Mouse (Mus musculus) stomach, postnatal 0 days (tissue): ENCODE data around the gene Eif4ebp2. TPM values are rescaled to one million over a fixed set of nuclear protein-coding genes. Genes with fewer than 3 reads are reported as not detected.
A peak's percentile ranks its signal among the peaks of the same experiment; 100 is the strongest.
"Not testable (repeated sequence)": the region's sequence is repeated elsewhere in the genome, so short reads cannot be mapped to it uniquely, and the experiment has no call there.

Experiments
- ATAC-seq: fragments of 200-750 bp; cut with Nextera tagmentation; 2 replicates; pipeline ENCODE4 v1.8.0; 2017; ENCODE audit not compliant: low FRiP score, low TSS enrichment
- DNase-seq: peaks from one replicate; pipeline ENCODE4 v3.0.0-alpha.2; 2016; ENCODE audit warnings: low spot score
- H3K27ac ChIP-seq: fragments of 300-500 bp; sonication (generic); replicated peaks from 2 replicates; pipeline ENCODE4 v1.5.1; 2014; ENCODE audit warnings: mild to moderate bottlenecking, control low read depth
- H3K27me3 ChIP-seq: fragments of 300-500 bp; sonication (generic); 2 replicates; pipeline ENCODE4 v1.6.1; 2014; ENCODE audit warnings: low read length; ENCODE audit not compliant: control insufficient read depth, insufficient read depth
- H3K36me3 ChIP-seq: fragments of 300-500 bp; sonication (generic); 2 replicates; pipeline ENCODE4 v1.6.1; 2014; ENCODE audit warnings: low read length, mixed read lengths; ENCODE audit not compliant: control insufficient read depth, insufficient read depth
- H3K4me1 ChIP-seq: fragments of 300-500 bp; sonication (generic); replicated peaks from 2 replicates; pipeline ENCODE4 v1.6.1; 2014; ENCODE audit warnings: antibody characterized with exemption; ENCODE audit not compliant: control insufficient read depth, insufficient read depth
- H3K4me2 ChIP-seq: fragments of 300-500 bp; sonication (generic); replicated peaks from 2 replicates; pipeline ENCODE4 v1.6.1; 2014; ENCODE audit warnings: low read depth, mild to moderate bottlenecking, control low read depth, moderate library complexity
- H3K4me3 ChIP-seq: fragments of 300-500 bp; sonication (generic); 2 replicates; pipeline ENCODE4 v1.5.1; 2014; ENCODE audit warnings: low read depth, low read length, control low read depth
- H3K9ac ChIP-seq: fragments of 300-500 bp; sonication (generic); 2 replicates; pipeline ENCODE4 v1.6.1; 2014; ENCODE audit warnings: mild to moderate bottlenecking, low read length, control low read depth, mixed read lengths
- H3K9me3 ChIP-seq: fragments of 300-500 bp; sonication (generic); 2 replicates; pipeline ENCODE4 v1.6.1; 2016; ENCODE audit warnings: low read length; ENCODE audit not compliant: control insufficient read depth
- CTCF ChIP-seq: IDR thresholded peaks from 2 replicates; pipeline ENCODE4 v1.5.1; 2016; ENCODE audit warnings: antibody characterized with exemption, low read depth, mild to moderate bottlenecking, moderate library complexity
- EP300 ChIP-seq: optimal IDR thresholded peaks from 2 replicates; pipeline ENCODE3; 2016; ENCODE audit warnings: antibody characterized with exemption
- WGBS: fragments of 180-500 bp; shearing (Covaris S2); extraction: QIAGEN DNeasy Blood & Tissue Kit; methylation state at CpG from one replicate; pipeline ENCODE4 v1.1.7; 2014; 5-methylcytosine and 5-hydroxymethylcytosine counted together
- polyA plus RNA-seq: library from polyadenylated mRNA; unstranded; fragments of >200 nt; fragmentation: Nextera tagmentation; extraction: Ambion mirVana; gene quantifications from 2 replicates; pipeline ENCODE4 v1.2.1, GENCODE M21; 2015

Eif4ebp2 gene
- polyA plus RNA-seq, 1 experiment from 2014 or later = 47.7 TPM

GRCm38 (mm10) chr10:61473640-61474039 lies 21.2 kb upstream of the Eif4ebp2 start:
- H3K27me3 ChIP-seq = no peaks in the 10 kb centered on the region
- no peak for TF ChIP-seq EP300
- TF ChIP-seq CTCF = no peak
- ATAC-seq (no peak), DNase-seq (no peak)
- no peak overlapping the region for H3K4me3 ChIP-seq
- H3K9ac ChIP-seq = no peak overlapping the region
- WGBS = 77% methylated on average over 3 of the region's 3 CpGs
- H3K4me1 ChIP-seq = peaks cover 4% of the 10 kb centered on the region; the same call in 1 of the 2 replicates
- no peak overlapping the region for H3K4me2 ChIP-seq
- no peaks in the 10 kb centered on the region for H3K9me3 ChIP-seq
- H3K36me3 ChIP-seq = no peaks in the 10 kb centered on the region
- no peak overlapping the region for H3K27ac ChIP-seq

GRCm38 (mm10) chr10:61468900-61469299 lies 16.4 kb upstream of the Eif4ebp2 start:
- H3K27ac ChIP-seq = no peak overlapping the region
- ATAC-seq = no peak
- WGBS = 55% methylated on average over 7 of the region's 7 CpGs
- no peak overlapping the region for H3K4me3 ChIP-seq
- no peak overlapping the region for H3K4me2 ChIP-seq
- H3K4me1 ChIP-seq = no peaks in the 10 kb centered on the region
- no peaks in the 10 kb centered on the region for H3K36me3 ChIP-seq
- no peak overlapping the region for H3K9ac ChIP-seq
- DNase-seq = no peak
- H3K9me3 ChIP-seq = no peaks in the 10 kb centered on the region
- H3K27me3 ChIP-seq = no peaks in the 10 kb centered on the region
- TF ChIP-seq EP300 (no peak), CTCF (no peak)

DNA sequence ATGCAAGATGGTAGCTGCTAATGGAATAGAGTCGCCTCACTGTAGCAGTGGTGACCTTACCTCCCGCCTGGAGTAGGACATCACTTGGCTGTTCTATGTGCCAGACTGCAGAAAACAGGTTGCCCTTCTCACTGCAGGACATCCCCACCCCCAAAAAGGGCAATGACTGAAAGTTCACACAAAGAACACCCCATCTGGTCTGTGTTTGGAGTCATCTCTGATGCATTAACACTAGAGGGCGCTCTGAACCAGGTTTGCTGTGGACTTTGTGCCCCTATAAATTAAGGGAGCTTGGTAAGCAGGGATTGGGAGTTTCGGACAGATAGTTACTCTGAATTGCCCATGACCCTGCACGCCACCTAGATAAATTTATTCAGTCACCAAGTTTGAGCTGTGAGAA lies 14.4 kb upstream of the Eif4ebp2 start:
- H3K9ac ChIP-seq = no peak overlapping the region
- TF ChIP-seq CTCF (peak; percentile 85), EP300 (no peak)
- DNase-seq = peak; percentile 31
- no peaks in the 10 kb centered on the region for H3K9me3 ChIP-seq
- H3K36me3 ChIP-seq = no peaks in the 10 kb centered on the region
- no peaks in the 10 kb centered on the region for H3K4me1 ChIP-seq
- H3K27ac ChIP-seq = no peak overlapping the region
- ATAC-seq = no peak
- 34% methylated on average over 5 of the region's 5 CpGs for WGBS
- H3K27me3 ChIP-seq = no peaks in the 10 kb centered on the region
- H3K4me3 ChIP-seq = no peak overlapping the region
- H3K4me2 ChIP-seq = no peak overlapping the region

GRCm38 (mm10) chr10:61466242-61466641 lies 13.8 kb upstream of the Eif4ebp2 start:
- Histone ChIP-seq H3K27me3 (no peaks in the 10 kb centered on the region), H3K4me3 (no peak overlapping the region), H3K9me3 (no peaks in the 10 kb centered on the region), H3K9ac (no peak overlapping the region), H3K4me2 (no peak overlapping the region), H3K36me3 (no peaks in the 10 kb centered on the region), H3K27ac (no peak overlapping the region), H3K4me1 (no peaks in the 10 kb centered on the region)
- 73% methylated on average over 8 of the region's 8 CpGs for WGBS
- DNase-seq (peak; percentile 27), ATAC-seq (no peak)
- no peak for TF ChIP-seq EP300
- TF ChIP-seq CTCF = peak; percentile 59

GRCm38 (mm10) chr10:61465009-61465408 lies 12.5 kb upstream of the Eif4ebp2 start:
- Histone ChIP-seq H3K27me3 (no peaks in the 10 kb centered on the region), H3K36me3 (no peaks in the 10 kb centered on the region), H3K4me3 (no peak overlapping the region), H3K9ac (no peak overlapping the region), H3K27ac (no peak overlapping the region), H3K4me1 (no peaks in the 10 kb centered on the region), H3K9me3 (no peaks in the 10 kb centered on the region), H3K4me2 (no peak overlapping the region)
- no peak for TF ChIP-seq EP300
- no peak for TF ChIP-seq CTCF
- WGBS = 37% methylated on average over 4 of the region's 4 CpGs
- peak; percentile 90 for ATAC-seq
- peak; percentile 77 for DNase-seq

- TF ChIP-seq CTCF (no peak), EP300 (no peak)
- no peaks in the 10 kb centered on the region for H3K27me3 ChIP-seq
These were observed 4.7 kb upstream of the Eif4ebp2 start for GRCm38 (mm10) chr10:61457182-61457581.

DNA sequence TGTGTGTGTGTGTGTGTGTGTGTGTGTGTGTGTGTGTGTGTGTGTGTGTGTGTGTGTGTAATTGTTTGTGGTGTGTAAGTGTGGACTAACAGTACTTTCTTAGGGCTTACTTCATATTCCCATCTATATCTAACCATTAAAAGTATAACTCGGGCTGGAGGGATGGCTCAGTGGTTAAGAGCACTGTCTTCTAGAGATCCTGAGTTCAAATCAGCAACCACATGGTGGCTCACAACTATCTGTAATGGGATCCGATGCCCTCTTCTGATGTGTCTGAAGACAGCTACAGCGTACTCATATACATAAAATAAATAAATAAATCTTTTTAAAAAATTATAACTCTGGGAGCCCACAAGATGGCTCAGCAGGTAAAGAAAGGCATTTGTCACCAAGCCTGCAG lies 710 bp upstream of the Eif4ebp2 start:
- H3K4me3 ChIP-seq, DNase-seq, ATAC-seq, H3K9me3 ChIP-seq, H3K27ac ChIP-seq, H3K4me1 ChIP-seq, H3K27me3 ChIP-seq, H3K9ac ChIP-seq, H3K4me2 ChIP-seq, H3K36me3 ChIP-seq: not testable (repeated sequence)
- 72% methylated on average over 3 of the region's 3 CpGs for WGBS

More at GRCm38 (mm10) chr10:61457182-61457581, 4.7 kb upstream of the Eif4ebp2 start:
- no peak overlapping the region for H3K9ac ChIP-seq
- H3K27ac ChIP-seq = no peak overlapping the region
- 63% methylated on average over 3 of the region's 3 CpGs for WGBS
- H3K36me3 ChIP-seq = no peaks in the 10 kb centered on the region
- DNase-seq (no peak), ATAC-seq (no peak)
- H3K4me2 ChIP-seq = no peak overlapping the region
- no peaks in the 10 kb centered on the region for H3K4me1 ChIP-seq
- no peaks in the 10 kb centered on the region for H3K9me3 ChIP-seq
- H3K4me3 ChIP-seq = no peak overlapping the region
